Mouse (Mus musculus): Measurements from ENCODE around the gene Brd7.

Brd7 gene

GRCm38 (mm10) chr8:88310286-88310685 lies 51.7 kb downstream of the Brd7 start:
- DNase-seq (ENCODE audit: low spot score in 2 of 2): no peak

GRCm38 (mm10) chr8:88309881-88310280 lies 52.1 kb downstream of the Brd7 start:
- peak in 1 of 2 experiments; percentile 57 for DNase-seq (ENCODE audit: low spot score in 2 of 2)

- DNase-seq (ENCODE audit: low spot score in 2 of 2): peak in 1 of 2 experiments; percentile 57
Measured at GRCm38 (mm10) chr8:88309274-88309873, 52.6 kb downstream of the Brd7 start.

- no peak for DNase-seq (ENCODE audit: low spot score in 2 of 2)
Measured at GRCm38 (mm10) chr8:88307736-88308135, 54.3 kb downstream of the Brd7 start.

GRCm38 (mm10) chr8:88306511-88306910 lies 55.5 kb downstream of the Brd7 start:
- DNase-seq (ENCODE audit: low spot score in 2 of 2): peak in 1 of 2 experiments; percentile 62

GRCm38 (mm10) chr8:88305814-88306213 lies 56.2 kb downstream of the Brd7 start:
- DNase-seq (ENCODE audit: low spot score in 2 of 2): no peak

- no peak for DNase-seq (ENCODE audit: low spot score in 2 of 2)
Measured at GRCm38 (mm10) chr8:88301589-88302437, 60.2 kb downstream of the Brd7 start.

GRCm38 (mm10) chr8:88299907-88300603 lies 61.9 kb downstream of the Brd7 start:
- peak; percentile 35 to 58 for DNase-seq (ENCODE audit: low spot score in 2 of 2)

GRCm38 (mm10) chr8:88298733-88299103 lies 63.3 kb downstream of the Brd7 start:
- no peak for DNase-seq (ENCODE audit: low spot score in 2 of 2)

GRCm38 (mm10) chr8:88297976-88298732 lies 63.8 kb downstream of the Brd7 start:
- no peak for DNase-seq (ENCODE audit: low spot score in 2 of 2)

- no peak for DNase-seq (ENCODE audit: low spot score in 2 of 2)
Measured at GRCm38 (mm10) chr8:88294977-88295376, 67.0 kb downstream of the Brd7 start.

GRCm38 (mm10) chr8:88293590-88294356 lies 68.2 kb downstream of the Brd7 start:
- DNase-seq (ENCODE audit: low spot score in 2 of 2): peak; percentile 30 to 64

GRCm38 (mm10) chr8:88292926-88293325 lies 69.1 kb downstream of the Brd7 start:
- no peak for DNase-seq (ENCODE audit: low spot score in 2 of 2)

GRCm38 (mm10) chr8:88291305-88291690 lies 70.7 kb downstream of the Brd7 start:
- DNase-seq (ENCODE audit: low spot score in 2 of 2): no peak

GRCm38 (mm10) chr8:88290326-88291304 lies 71.4 kb downstream of the Brd7 start:
- no peak for DNase-seq (ENCODE audit: low spot score in 2 of 2)

- no peak for DNase-seq (ENCODE audit: low spot score in 2 of 2)
Measured at GRCm38 (mm10) chr8:88289901-88290300, 72.1 kb downstream of the Brd7 start.

GRCm38 (mm10) chr8:88288622-88289242 lies 73.3 kb downstream of the Brd7 start:
- peak; percentile 63 to 70 for DNase-seq (ENCODE audit: low spot score in 2 of 2)

GRCm38 (mm10) chr8:88286421-88286960 lies 75.5 kb downstream of the Brd7 start:
- DNase-seq (ENCODE audit: low spot score in 2 of 2): peak in 1 of 2 experiments; percentile 16
